Mouse (Mus musculus) forebrain, embryonic 14.5 days (tissue): ENCODE measurements at regions not wholly inside any gene's neighbourhood (a gene's known extent, or its start where the extent isn't known, plus 50 kb on each side); places are given as distances from the start of the nearest gene placed in this dataset.

Experiments used
- ATAC-seq: fragments of 200-750 bp; cut with Nextera tagmentation; 2 replicates; pipeline ENCODE4 v1.8.0; 2017; ENCODE audit warnings: mild to moderate bottlenecking, moderate library complexity
- DNase-seq: peaks from one replicate; pipeline ENCODE4 v3.0.0-alpha.2; 2015; ENCODE audit warnings: low spot score
- H3K27ac ChIP-seq: fragments of 300-500 bp; sonication (generic); 2 replicates; pipeline ENCODE4 v1.5.1; 2014; ENCODE audit warnings: low read depth, mild to moderate bottlenecking, control low read depth, low read length, moderate library complexity
- H3K27me3 ChIP-seq: fragments of 300-500 bp; sonication (generic); replicated peaks from 2 replicates; pipeline ENCODE4 v1.6.1; 2014; ENCODE audit warnings: low read length, control low read depth, mixed read lengths; ENCODE audit not compliant: control insufficient read depth, insufficient read depth
- H3K36me3 ChIP-seq: fragments of 300-500 bp; sonication (generic); 2 replicates; pipeline ENCODE4 v1.6.1; 2014; ENCODE audit warnings: low read length, control low read depth; ENCODE audit not compliant: control insufficient read depth, insufficient read depth
- H3K4me1 ChIP-seq: fragments of 300-500 bp; sonication (generic); 2 replicates; pipeline ENCODE4 v1.6.1; 2014; ENCODE audit warnings: antibody characterized with exemption, low read length, control low read depth; ENCODE audit not compliant: control insufficient read depth, insufficient read depth
- H3K4me2 ChIP-seq: fragments of 300-500 bp; sonication (generic); 2 replicates; pipeline ENCODE4 v1.6.1; 2014; ENCODE audit warnings: mild to moderate bottlenecking, control low read depth, low read length
- H3K4me3 ChIP-seq: fragments of 300-500 bp; sonication (generic); 2 replicates; pipeline ENCODE4 v1.5.1; 2014; ENCODE audit warnings: low read depth, low read length, control low read depth
- H3K9ac ChIP-seq: fragments of 300-500 bp; sonication (generic); 2 replicates; pipeline ENCODE4 v1.6.1; 2014; ENCODE audit warnings: mild to moderate bottlenecking, low read length, control low read depth, moderate library complexity
- H3K9me3 ChIP-seq: fragments of 300-500 bp; sonication (generic); replicated peaks from 2 replicates; pipeline ENCODE4 v1.6.1; 2016; ENCODE audit warnings: low read length, control low read depth, mixed read lengths; ENCODE audit not compliant: control insufficient read depth
- WGBS: fragments of 180-500 bp; shearing (Covaris S2); extraction: QIAGEN DNeasy Blood & Tissue Kit; methylation state at CpG from one replicate; pipeline ENCODE4 v1.1.7; 2014; 5-methylcytosine and 5-hydroxymethylcytosine counted together

DNA sequence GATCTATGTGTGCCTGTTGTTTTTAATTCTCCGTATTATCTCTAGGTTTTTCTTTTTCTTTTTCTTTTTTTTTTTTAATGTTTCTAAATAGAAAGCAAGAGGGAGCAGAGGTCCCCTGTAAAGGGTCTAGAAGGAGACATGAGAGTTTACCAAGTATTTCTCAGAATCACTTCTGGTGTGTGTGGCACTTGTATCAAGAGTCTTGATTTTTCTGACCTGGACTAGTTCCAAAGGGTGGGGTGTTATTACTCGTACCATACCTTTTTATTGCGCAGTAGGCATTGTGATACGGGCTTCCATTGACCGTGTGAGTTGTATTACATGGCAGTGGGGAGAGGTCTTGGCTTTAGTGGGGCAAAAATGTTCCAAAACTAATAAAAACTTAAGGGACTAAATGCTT is 63.2 kb upstream of the Bmp6 start:
- DNase-seq (no peak), ATAC-seq (no peak)
- Histone ChIP-seq H3K4me3 (no peak overlapping the region), H3K4me1 (no peaks in the 10 kb centered on the region), H3K9me3 (no peaks in the 10 kb centered on the region), H3K27me3 (no peaks in the 10 kb centered on the region), H3K4me2 (no peak overlapping the region), H3K9ac (no peak overlapping the region), H3K27ac (no peak overlapping the region), H3K36me3 (no peaks in the 10 kb centered on the region)
- WGBS: 90% methylated on average over 5 of the region's 5 CpGs

DNA sequence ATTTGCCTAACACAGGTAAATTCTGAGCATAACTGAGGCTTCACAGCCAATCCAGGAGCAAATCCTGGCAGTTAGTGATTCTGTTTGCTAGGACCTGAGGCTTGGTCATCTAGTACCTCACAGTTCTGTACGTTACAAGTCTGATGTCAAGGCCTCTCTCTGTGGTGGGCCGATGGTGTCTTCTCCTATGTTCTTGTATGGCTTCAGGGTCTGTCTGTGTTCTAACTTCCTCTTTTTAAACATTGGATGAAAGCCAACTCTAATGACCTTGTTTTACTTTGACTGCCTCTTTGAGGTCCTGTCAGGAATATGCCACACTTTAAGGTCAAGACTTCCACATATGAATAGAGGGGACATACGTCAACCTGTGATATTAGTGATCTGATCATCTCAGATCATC is 56.9 kb upstream of the Bmp6 start:
- Histone ChIP-seq H3K9me3 (no peaks in the 10 kb centered on the region), H3K27ac (no peak overlapping the region), H3K9ac (no peak overlapping the region), H3K27me3 (no peaks in the 10 kb centered on the region), H3K36me3 (no peaks in the 10 kb centered on the region), H3K4me2 (no peak overlapping the region), H3K4me1 (no peaks in the 10 kb centered on the region), H3K4me3 (no peak overlapping the region)
- 89% methylated on average over 3 of the region's 3 CpGs for whole genome bisulfite sequencing
- ATAC-seq (no peak), DNase-seq (no peak)

DNA sequence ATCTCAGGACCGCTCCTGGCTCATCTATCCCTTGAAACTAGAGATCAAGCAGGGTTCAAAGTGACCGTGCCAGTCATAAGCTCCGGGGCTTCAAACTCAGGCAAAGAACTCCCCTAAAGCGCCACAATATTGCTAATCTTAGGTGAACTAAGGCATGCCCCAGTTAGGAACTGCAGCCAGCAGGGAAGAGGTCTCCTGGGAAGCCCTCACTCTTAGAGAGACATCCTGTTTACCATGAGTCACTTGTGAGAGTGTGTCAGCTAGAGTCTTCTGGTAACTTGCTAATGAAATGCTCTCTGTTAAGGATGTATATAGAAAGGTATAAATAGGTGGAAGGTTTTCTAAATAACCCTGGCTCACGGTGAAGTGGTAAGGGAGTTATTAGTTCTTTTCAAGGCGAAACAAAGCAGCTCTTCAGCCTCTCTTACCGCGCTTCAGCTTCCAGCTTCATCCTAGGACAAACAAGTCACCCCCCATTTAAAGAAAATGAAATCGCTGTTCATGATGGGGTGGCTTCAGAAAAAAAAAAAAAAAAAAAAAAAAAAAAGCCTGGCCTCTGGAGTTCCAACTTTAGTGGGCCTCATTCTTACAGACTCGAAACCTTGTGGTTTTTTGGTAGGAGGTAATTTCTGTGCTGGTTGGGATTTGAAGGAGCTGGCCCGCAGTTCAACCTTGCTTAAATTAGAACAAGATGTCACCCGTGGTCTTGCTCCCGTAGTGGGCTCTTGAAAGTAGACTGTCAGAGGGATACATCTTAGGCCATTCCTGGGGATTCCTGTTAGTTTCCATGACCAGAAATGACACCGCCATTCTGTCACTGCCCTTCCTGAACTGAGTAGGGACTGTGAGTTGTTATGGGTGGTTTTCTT is 56.1 kb upstream of the Bmp6 start:
- no peak for ATAC-seq
- no peak overlapping the region for H3K4me3 ChIP-seq
- H3K9ac ChIP-seq: no peak overlapping the region
- H3K27ac ChIP-seq: no peak overlapping the region
- DNase-seq: no peak
- H3K27me3 ChIP-seq: no peaks in the 10 kb centered on the region
- H3K9me3 ChIP-seq: no peaks in the 10 kb centered on the region
- 81% methylated on average over 14 of the region's 14 CpGs for WGBS
- no peak overlapping the region for H3K4me2 ChIP-seq
- H3K36me3 ChIP-seq: no peaks in the 10 kb centered on the region
- H3K4me1 ChIP-seq: no peaks in the 10 kb centered on the region

DNA sequence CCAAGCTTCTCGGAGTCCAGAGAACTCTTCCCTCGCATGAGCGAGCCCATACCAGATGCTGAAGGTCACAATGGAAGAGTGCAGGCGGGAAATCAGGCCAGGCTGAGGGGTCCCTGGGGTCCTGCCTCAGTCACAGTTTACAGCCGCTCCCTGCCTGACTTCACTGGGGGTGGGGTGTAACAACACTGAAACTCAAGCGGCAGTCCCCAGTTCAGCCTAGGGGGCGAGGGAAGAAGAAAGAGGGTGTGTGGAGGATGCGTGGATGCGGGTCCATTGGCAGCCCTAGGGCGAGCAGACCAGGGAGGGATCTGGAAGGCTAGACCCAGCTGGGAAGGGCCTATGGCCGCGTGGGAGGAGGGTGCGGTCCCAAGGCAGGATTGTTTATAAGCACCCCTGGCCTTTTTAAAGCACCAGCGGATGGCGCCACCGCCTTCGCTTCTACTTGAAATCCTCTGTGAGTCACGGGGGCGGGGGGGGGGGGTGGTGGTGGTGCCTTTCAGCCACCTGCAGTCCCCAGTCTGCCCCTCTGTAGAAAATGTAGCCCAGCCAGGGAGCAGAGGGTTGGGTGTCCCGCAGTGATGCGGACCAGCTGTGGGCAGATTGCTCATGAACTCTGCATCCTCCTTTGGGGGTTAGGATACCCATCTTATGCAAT is 54.5 kb upstream of the Bmp6 start:
- Histone ChIP-seq H3K4me1 (no peaks in the 10 kb centered on the region), H3K4me2 (peak overlapping the region; percentile 20; the same call in 1 of the 2 replicates), H3K9me3 (no peaks in the 10 kb centered on the region), H3K27me3 (no peaks in the 10 kb centered on the region), H3K27ac (no peak overlapping the region), H3K9ac (no peak overlapping the region), H3K4me3 (no peak overlapping the region), H3K36me3 (no peaks in the 10 kb centered on the region)
- DNase-seq: no peak
- 35% methylated on average over 20 of the region's 21 CpGs for WGBS
- ATAC-seq: no peak

DNA sequence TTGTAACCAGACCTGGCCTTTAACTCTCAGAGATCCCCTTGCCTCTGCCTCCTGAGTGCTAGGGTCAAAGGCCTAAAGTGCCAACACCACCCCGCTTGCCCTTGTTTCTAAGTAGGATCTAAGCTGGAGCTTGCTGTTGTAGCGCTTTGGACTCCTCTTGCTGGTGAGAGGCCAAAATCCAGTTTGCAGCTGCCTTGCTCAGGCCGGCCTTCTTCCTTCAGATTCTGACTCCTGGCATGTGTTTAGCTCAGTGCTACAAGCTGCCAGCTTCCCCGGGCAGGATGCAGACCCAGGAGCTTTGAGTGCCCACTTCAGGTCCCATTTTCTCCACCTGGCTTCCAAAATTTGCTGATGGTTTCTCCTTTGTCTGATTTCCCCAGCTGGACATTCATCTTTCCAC is 53.4 kb upstream of the Bmp6 start:
- Histone ChIP-seq H3K27me3 (no peaks in the 10 kb centered on the region), H3K4me3 (no peak overlapping the region), H3K9me3 (no peaks in the 10 kb centered on the region), H3K9ac (no peak overlapping the region), H3K4me1 (no peaks in the 10 kb centered on the region), H3K36me3 (no peaks in the 10 kb centered on the region), H3K27ac (no peak overlapping the region), H3K4me2 (no peak overlapping the region)
- no peak for ATAC-seq
- DNase-seq: no peak
- WGBS: 94% methylated on average over 4 of the region's 4 CpGs
